ENCODE assay signal across 14 mouse cellular contexts in the genomic region with DNA sequence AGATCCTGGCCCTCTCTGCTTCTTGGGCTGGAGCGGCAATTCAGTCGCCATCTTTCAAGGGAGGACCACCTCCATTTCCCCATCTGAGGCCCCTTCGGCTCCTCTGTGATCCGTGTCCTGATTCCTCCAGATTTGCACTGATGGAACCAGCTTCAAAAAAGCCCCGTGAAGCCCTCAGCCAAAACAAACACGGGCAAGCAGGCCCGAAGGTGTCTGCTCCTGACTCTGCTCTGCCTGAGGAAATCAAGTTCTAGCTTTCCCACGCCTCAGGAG. TPM values are rescaled to one million over a fixed set of nuclear protein-coding genes. Genes with fewer than 3 reads are reported as not detected.
DNase-seq lines count a peak whose midpoint lies in the region; ATAC-seq and TF ChIP-seq lines count a peak whose summit lies in the region.
"Had no signal": no experiment of that assay in that cellular context is flagged by ENCODE, and none has a peak within 500 bp of the region (broad histone marks: within the 10 kb centered on the region; RNA-seq: fewer than 3 reads in every experiment).

No protein-coding gene starts in this region.

- no peak overlapping the region for H3K27ac ChIP-seq in kidney, postnatal 0 days
- H3K27ac ChIP-seq in forebrain, embryonic 14.5 days (ENCODE audit: low read depth, low read length): peak overlapping the region; percentile 62
- H3K27ac ChIP-seq in intestine, embryonic 16.5 days (ENCODE audit: low read length): peak overlapping the region; percentile 37; the same call in 1 of the 2 replicates
- H3K27ac ChIP-seq in neural tube, embryonic 15.5 days (replicated peaks): peak overlapping the region; percentile 23; the same call in 1 of the 2 replicates
- H3K27ac ChIP-seq: lung, embryonic 15.5 days had no signal

- no peak overlapping the region for H3K4me3 ChIP-seq in kidney, postnatal 0 days (replicated peaks; ENCODE audit: low read depth, low read length)
- no peak overlapping the region for H3K4me3 ChIP-seq in forebrain, embryonic 14.5 days (ENCODE audit: low read depth, low read length)
- H3K4me3 ChIP-seq in intestine, embryonic 16.5 days (ENCODE audit: low read length): no peak overlapping the region
- no peak overlapping the region for H3K4me3 ChIP-seq in neural tube, embryonic 15.5 days (replicated peaks)
- H3K4me3 ChIP-seq: lung, embryonic 15.5 days had no signal

- H3K36me3 ChIP-seq in kidney, postnatal 0 days (ENCODE audit: insufficient read depth, low read length): no peaks in the 10 kb centered on the region
- no peaks in the 10 kb centered on the region for H3K36me3 ChIP-seq in forebrain, embryonic 14.5 days (ENCODE audit: control insufficient read depth, insufficient read depth, low read length)
- H3K36me3 ChIP-seq in intestine, embryonic 16.5 days (ENCODE audit: control insufficient read depth, insufficient read depth, low read length): no peaks in the 10 kb centered on the region
- H3K36me3 ChIP-seq in neural tube, embryonic 15.5 days: no peaks in the 10 kb centered on the region
- H3K36me3 ChIP-seq: lung, embryonic 15.5 days had no signal

- no peak for TF ChIP-seq CTCF in kidney, postnatal 0 days (IDR thresholded peaks at IDR 0.05; ENCODE audit: low read depth)

- no peaks in the 10 kb centered on the region for H3K27me3 ChIP-seq in kidney, postnatal 0 days (ENCODE audit: insufficient read depth, low read length)
- no peaks in the 10 kb centered on the region for H3K27me3 ChIP-seq in forebrain, embryonic 14.5 days (replicated peaks; ENCODE audit: control insufficient read depth, insufficient read depth, low read length)
- H3K27me3 ChIP-seq in intestine, embryonic 16.5 days (replicated peaks; ENCODE audit: control insufficient read depth, insufficient read depth, low read length): no peaks in the 10 kb centered on the region
- H3K27me3 ChIP-seq in neural tube, embryonic 15.5 days (replicated peaks): 0 out of 2 replicates have a peak, but pooled peaks cover 9% of the 10 kb centered on the region
- H3K27me3 ChIP-seq: lung, embryonic 15.5 days had no signal

- H3K9ac ChIP-seq in kidney, postnatal 0 days (ENCODE audit: low read depth, low read length): 0 out of 2 replicates have a peak overlapping the region, but pooled peaks have one; percentile 24
- no peak overlapping the region for H3K9ac ChIP-seq in forebrain, embryonic 14.5 days (ENCODE audit: low read length)
- H3K9ac ChIP-seq in intestine, embryonic 16.5 days (ENCODE audit: low read depth, low read length): no peak overlapping the region
- H3K9ac ChIP-seq in neural tube, embryonic 15.5 days (replicated peaks): no peak overlapping the region
- H3K9ac ChIP-seq: lung, embryonic 15.5 days had no signal

- whole genome bisulfite sequencing in kidney, postnatal 0 days: 26% methylated on average over 8 of the region's 8 CpGs
- WGBS in forebrain, embryonic 14.5 days: 72% methylated on average over 8 of the region's 8 CpGs
- 59% methylated on average over 8 of the region's 8 CpGs for WGBS in intestine, embryonic 16.5 days
- WGBS in neural tube, embryonic 15.5 days: 62% methylated on average over 8 of the region's 8 CpGs

- peaks cover 19% of the 10 kb centered on the region; the same call in 1 of the 2 replicates for H3K4me1 ChIP-seq in kidney, postnatal 0 days (replicated peaks; ENCODE audit: insufficient read depth, low read length)
- H3K4me1 ChIP-seq in forebrain, embryonic 14.5 days (ENCODE audit: control insufficient read depth, insufficient read depth, low read length): peaks cover 33% of the 10 kb centered on the region
- peaks cover 34% of the 10 kb centered on the region for H3K4me1 ChIP-seq in intestine, embryonic 16.5 days (ENCODE audit: control insufficient read depth, insufficient read depth, low read length)
- H3K4me1 ChIP-seq in neural tube, embryonic 15.5 days: peaks cover 34% of the 10 kb centered on the region

- no peak for DNase-seq in kidney, postnatal 0 days (ENCODE audit: low spot score)
- DNase-seq in kidney, postnatal 10 days: no peak
- no peak for DNase-seq in forebrain, embryonic 14.5 days (ENCODE audit: low spot score)
- no peak for DNase-seq in gastrocnemius, postnatal 25 days
- no peak for DNase-seq in layer of hippocampus, adult 8-10 months (ENCODE audit: low spot score in 2 of 2)
- no peak for DNase-seq in embryo, embryonic 11 days
- DNase-seq: cerebellum, adult 8-10 months; heart, adult 11 months; kidney, postnatal 14 days had no signal

- no peaks in the 10 kb centered on the region for H3K9me3 ChIP-seq in kidney, postnatal 0 days (replicated peaks; ENCODE audit: low read length)
- H3K9me3 ChIP-seq in forebrain, embryonic 14.5 days (replicated peaks; ENCODE audit: control insufficient read depth, low read length): no peaks in the 10 kb centered on the region
- no peaks in the 10 kb centered on the region for H3K9me3 ChIP-seq in intestine, embryonic 16.5 days (ENCODE audit: control insufficient read depth, low read length)
- H3K9me3 ChIP-seq in neural tube, embryonic 15.5 days (replicated peaks): no peaks in the 10 kb centered on the region
- H3K9me3 ChIP-seq: lung, embryonic 15.5 days had no signal

- H3K4me2 ChIP-seq in kidney, postnatal 0 days (ENCODE audit: low read length): no peak overlapping the region
- H3K4me2 ChIP-seq in forebrain, embryonic 14.5 days (ENCODE audit: low read length): no peak overlapping the region
- no peak overlapping the region for H3K4me2 ChIP-seq in intestine, embryonic 16.5 days (ENCODE audit: low read depth, low read length)
- no peak overlapping the region for H3K4me2 ChIP-seq in neural tube, embryonic 15.5 days
- H3K4me2 ChIP-seq: lung, embryonic 15.5 days had no signal

- ATAC-seq in kidney, postnatal 0 days (replicated peaks; ENCODE audit: low FRiP score, low read depth): no peak
- ATAC-seq in forebrain, embryonic 14.5 days: no peak
- no peak for ATAC-seq in intestine, embryonic 16.5 days
- no peak for ATAC-seq in neural tube, embryonic 15.5 days (ENCODE audit: low FRiP score)

RNA-seq across cellular contexts. Expression of a gene that starts 0.9 kb away (rescaled TPM):
- 1.0 and 1.2 TPM in 2 replicates for polyA plus RNA-seq in kidney, postnatal 0 days (2015; fragmentation: Nextera tagmentation; extraction: Ambion mirVana)
- 3.7 and 4.2 TPM in 2 replicates for polyA plus RNA-seq in forebrain, embryonic 14.5 days (2014; fragmentation: Nextera tagmentation; extraction: Ambion mirVana)
- 1.8 and 2.2 TPM in 2 replicates for polyA plus RNA-seq in intestine, embryonic 16.5 days (2015; fragmentation: Nextera tagmentation; extraction: Ambion mirVana)
- 3.2 and 5.5 TPM in 2 replicates for polyA plus RNA-seq in neural tube, embryonic 15.5 days (2015; fragmentation: Nextera tagmentation; extraction: Ambion mirVana)
- 1 to 10 TPM; 4.1 to 5.8 TPM for total RNA-seq in gastrocnemius, postnatal 25 days (2021)
- total RNA-seq in layer of hippocampus, adult 8-10 months (2022): 1 to 10 TPM; 1.3 to 2.4 (median 1.9) TPM

RNA-seq across cellular contexts. Expression of a gene that starts 34.9 kb away (rescaled TPM):
- polyA plus RNA-seq in kidney, postnatal 0 days (2015; fragmentation: Nextera tagmentation; extraction: Ambion mirVana): 0.28 and 0.71 TPM in 2 replicates
- polyA plus RNA-seq in forebrain, embryonic 14.5 days (2014; fragmentation: Nextera tagmentation; extraction: Ambion mirVana): not detected in 2 replicates
- polyA plus RNA-seq in intestine, embryonic 16.5 days (2015; fragmentation: Nextera tagmentation; extraction: Ambion mirVana): 92.1 and 137 TPM in 2 replicates
- not detected in 2 replicates for polyA plus RNA-seq in neural tube, embryonic 15.5 days (2015; fragmentation: Nextera tagmentation; extraction: Ambion mirVana)
- not detected for total RNA-seq in gastrocnemius, postnatal 25 days (2021)
- total RNA-seq in layer of hippocampus, adult 8-10 months (2022): not detected
- total RNA-seq: adrenal gland, postnatal 4 days; left cerebral cortex, adult 18-20 months had no signal
- polyA plus RNA-seq: lung, embryonic 15.5 days had no signal

RNA-seq across cellular contexts. Expression of a gene that starts 35.5 kb away (rescaled TPM):
- 55.2 and 56.6 TPM in 2 replicates for polyA plus RNA-seq in kidney, postnatal 0 days (2015; fragmentation: Nextera tagmentation; extraction: Ambion mirVana)
- polyA plus RNA-seq in forebrain, embryonic 14.5 days (2014; fragmentation: Nextera tagmentation; extraction: Ambion mirVana): 32.4 and 37.5 TPM in 2 replicates
- 39.8 and 50.1 TPM in 2 replicates for polyA plus RNA-seq in intestine, embryonic 16.5 days (2015; fragmentation: Nextera tagmentation; extraction: Ambion mirVana)
- 28.3 and 31.4 TPM in 2 replicates for polyA plus RNA-seq in neural tube, embryonic 15.5 days (2015; fragmentation: Nextera tagmentation; extraction: Ambion mirVana)
- total RNA-seq in gastrocnemius, postnatal 25 days (2021): 100 to 1,000 TPM; 136 to 169 TPM
- total RNA-seq in layer of hippocampus, adult 8-10 months (2022): 10 to 100 TPM; 35.8 to 44.1 (median 39.9) TPM

Comparison
In these comparisons a context has a peak if more than half of its experiments do, and no peak if none do; other contexts are left out.
1. RNA of a gene that starts 34.9 kb away (polyA plus RNA-seq): 92.1 to 137 TPM in intestine, embryonic 16.5 days; not detected in forebrain, embryonic 14.5 days, 0.28 to 0.71 TPM in kidney, postnatal 0 days and not detected in neural tube, embryonic 15.5 days; every median in the first group is over 10 times any median in the second.